Mouse (Mus musculus) megakaryocyte, embryonic 14.5 days (primary cell): ENCODE results near the gene Lhpp. TPM values are rescaled to one million over a fixed set of nuclear protein-coding genes. Genes with fewer than 3 reads are reported as not detected.

ENCODE experiments used
- H3K27me3 ChIP-seq: replicated peaks from 2 replicates; pipeline ENCODE3; 2012; ENCODE audit warnings: inconsistent platforms
- H3K36me3 ChIP-seq: replicated peaks from 2 replicates; pipeline ENCODE3; 2012; ENCODE audit warnings: low read length, inconsistent platforms, mixed read lengths
- H3K4me1 ChIP-seq: 2 replicates; pipeline ENCODE4 v1.6.1; 2012; ENCODE audit warnings: inconsistent platforms
- H3K4me3 ChIP-seq: replicated peaks from 2 replicates; pipeline ENCODE3; 2012; ENCODE audit warnings: moderate library complexity, mild to moderate bottlenecking, inconsistent platforms
- H3K9me3 ChIP-seq: 2 replicates; pipeline ENCODE4 v1.6.1; 2012; ENCODE audit warnings: inconsistent platforms
- FLI1 ChIP-seq: IDR thresholded peaks from 2 replicates; pipeline ENCODE4 v1.6.1; 2012; ENCODE audit warnings: low read length, inconsistent platforms, mixed read lengths
- GATA1 ChIP-seq: IDR thresholded peaks from 3 replicates; pipeline ENCODE4 v1.6.1; 2012; ENCODE audit warnings: mixed read lengths, low read length, inconsistent platforms, borderline replicate concordance
- polyA plus RNA-seq: library from polyadenylated mRNA; stranded (reverse); fragments of >175 nt; gene quantifications from 2 replicates; pipeline ENCODE4 v1.2.3, GENCODE M21; 2012; ENCODE audit warnings: low replicate concordance; ENCODE audit not compliant: insufficient read depth

Gene Lhpp
- polyA plus RNA-seq, 1 experiment: 2.5 TPM

- no peak for TF ChIP-seq FLI1
- no peak for TF ChIP-seq GATA1
- H3K9me3 ChIP-seq: no peaks in the 10 kb centered on the region
- H3K27me3 ChIP-seq: no peaks in the 10 kb centered on the region
- peaks cover 74% of the 10 kb centered on the region for H3K4me1 ChIP-seq
- H3K4me3 ChIP-seq: no peak overlapping the region
- no peaks in the 10 kb centered on the region for H3K36me3 ChIP-seq
These were observed 65.5 kb downstream of the Lhpp start for GRCm38 (mm10) chr7:132675922-132676321.

DNA sequence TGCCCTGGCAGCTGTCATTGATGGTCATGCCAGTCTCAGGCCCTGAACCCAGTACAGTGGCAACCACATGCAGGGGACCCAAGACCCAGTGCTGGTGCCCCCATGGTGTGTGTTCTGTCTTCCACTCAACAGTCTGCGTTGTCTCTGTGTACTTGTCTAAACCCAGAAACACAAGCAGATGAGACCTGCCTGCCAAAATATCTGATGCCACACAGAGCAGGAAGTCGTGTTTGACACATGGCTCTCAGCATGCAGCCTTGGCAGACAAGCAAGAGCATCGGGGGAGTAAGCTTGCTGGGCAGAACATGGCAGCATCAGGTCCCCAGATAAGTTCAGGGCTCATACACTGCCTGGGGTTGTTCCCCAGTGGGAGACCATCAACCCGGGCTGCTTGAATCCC is 68.7 kb downstream of the Lhpp start:
- Histone ChIP-seq H3K9me3 (no peaks in the 10 kb centered on the region), H3K36me3 (no peaks in the 10 kb centered on the region), H3K4me1 (peaks cover 83% of the 10 kb centered on the region), H3K4me3 (no peak overlapping the region), H3K27me3 (no peaks in the 10 kb centered on the region)
- TF ChIP-seq GATA1: no peak
- TF ChIP-seq FLI1: no peak

DNA sequence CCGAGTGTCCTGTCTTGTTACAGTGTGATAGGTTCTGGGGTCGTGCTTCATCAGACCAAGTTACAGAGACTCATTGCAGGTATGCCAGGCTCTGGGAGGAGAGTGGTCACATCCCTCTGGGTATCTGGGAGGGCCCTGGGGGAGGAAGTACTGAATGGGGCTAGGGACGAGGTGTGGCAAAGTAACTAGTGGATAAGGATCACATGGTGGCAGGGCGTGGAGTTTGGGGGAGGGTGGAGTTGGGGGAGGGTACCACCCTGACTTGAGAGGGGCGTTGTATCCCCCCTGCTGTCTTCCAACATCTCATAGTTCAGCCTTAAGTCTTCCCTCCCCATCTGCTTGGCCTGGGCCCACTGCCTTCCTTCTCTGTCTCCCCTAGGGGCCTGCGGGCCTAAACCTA is 69.1 kb downstream of the Lhpp start:
- H3K36me3 ChIP-seq: no peaks in the 10 kb centered on the region
- no peak for TF ChIP-seq GATA1
- TF ChIP-seq FLI1: no peak
- no peaks in the 10 kb centered on the region for H3K27me3 ChIP-seq
- H3K9me3 ChIP-seq: no peaks in the 10 kb centered on the region
- H3K4me3 ChIP-seq: no peak overlapping the region
- peaks cover 81% of the 10 kb centered on the region for H3K4me1 ChIP-seq

GRCm38 (mm10) chr7:132681296-132681695 is 70.9 kb downstream of the Lhpp start:
- Histone ChIP-seq H3K4me3 (no peak overlapping the region), H3K36me3 (no peaks in the 10 kb centered on the region), H3K9me3 (no peaks in the 10 kb centered on the region), H3K27me3 (no peaks in the 10 kb centered on the region), H3K4me1 (peaks cover 81% of the 10 kb centered on the region)
- TF ChIP-seq GATA1 (no peak), FLI1 (no peak)

- no peaks in the 10 kb centered on the region for H3K27me3 ChIP-seq
- no peak overlapping the region for H3K4me3 ChIP-seq
- TF ChIP-seq FLI1 (no peak), GATA1 (no peak)
- no peaks in the 10 kb centered on the region for H3K9me3 ChIP-seq
- no peaks in the 10 kb centered on the region for H3K36me3 ChIP-seq
- peaks cover 82% of the 10 kb centered on the region for H3K4me1 ChIP-seq
These were observed 71.4 kb downstream of the Lhpp start for GRCm38 (mm10) chr7:132681831-132682230.

GRCm38 (mm10) chr7:132682336-132682735 is 71.9 kb downstream of the Lhpp start:
- Histone ChIP-seq H3K4me1 (peaks cover 82% of the 10 kb centered on the region), H3K36me3 (no peaks in the 10 kb centered on the region), H3K27me3 (no peaks in the 10 kb centered on the region), H3K4me3 (no peak overlapping the region), H3K9me3 (no peaks in the 10 kb centered on the region)
- TF ChIP-seq FLI1 (no peak), GATA1 (no peak)

DNA sequence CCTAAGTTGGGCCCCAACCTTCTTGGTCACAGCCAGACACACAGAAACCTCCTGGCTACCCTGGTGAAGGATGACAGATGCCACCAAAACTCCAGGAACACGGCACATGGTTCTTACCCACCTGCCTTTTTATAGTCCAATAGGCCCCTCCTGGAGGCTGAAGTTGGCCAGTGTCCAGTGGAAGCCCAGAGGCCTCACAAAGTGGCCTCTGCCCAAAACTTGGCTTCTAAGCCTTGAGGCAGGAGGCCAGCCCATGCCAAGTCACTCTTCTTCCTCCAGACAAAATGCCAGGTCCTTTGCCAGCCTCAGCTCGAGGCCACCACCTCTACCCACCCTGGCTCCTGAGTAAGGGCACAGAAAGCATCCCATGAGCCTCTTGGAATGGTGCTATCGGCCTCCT is 72.5 kb downstream of the Lhpp start:
- TF ChIP-seq FLI1 (no peak), GATA1 (no peak)
- Histone ChIP-seq H3K4me1 (peaks cover 82% of the 10 kb centered on the region), H3K27me3 (no peaks in the 10 kb centered on the region), H3K36me3 (peaks cover 3% of the 10 kb centered on the region), H3K9me3 (no peaks in the 10 kb centered on the region), H3K4me3 (no peak overlapping the region)

DNA sequence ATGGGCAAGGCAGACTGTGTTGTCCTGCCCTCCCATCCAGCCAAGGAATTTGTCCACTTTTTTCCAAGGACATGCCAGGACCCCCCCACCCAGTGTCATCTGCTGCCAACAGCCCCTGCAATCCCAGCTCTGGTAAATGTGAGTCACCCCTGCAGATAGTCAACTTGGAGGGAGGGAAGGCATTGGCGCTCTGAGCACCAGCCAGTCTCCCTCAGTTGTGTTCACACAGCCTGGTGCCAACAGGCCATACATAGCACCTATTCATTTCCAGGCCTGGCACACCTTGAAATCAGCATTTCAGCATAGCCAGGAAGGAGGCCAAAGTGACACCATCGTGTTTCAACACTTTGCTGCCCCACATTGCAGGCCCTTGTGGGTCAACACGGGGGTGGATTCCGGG is 73.5 kb downstream of the Lhpp start:
- Histone ChIP-seq H3K36me3 (peaks cover 3% of the 10 kb centered on the region), H3K9me3 (no peaks in the 10 kb centered on the region), H3K4me3 (no peak overlapping the region), H3K4me1 (peaks cover 87% of the 10 kb centered on the region), H3K27me3 (no peaks in the 10 kb centered on the region)
- TF ChIP-seq GATA1: no peak

GRCm38 (mm10) chr7:132686515-132686914 is 76.1 kb downstream of the Lhpp start:
- no peaks in the 10 kb centered on the region for H3K9me3 ChIP-seq
- TF ChIP-seq GATA1 (peak; percentile 47; the same call in 1 of the 3 replicates), FLI1 (no peak)
- peaks cover 84% of the 10 kb centered on the region for H3K4me1 ChIP-seq
- peaks cover 5% of the 10 kb centered on the region for H3K36me3 ChIP-seq
- H3K27me3 ChIP-seq: no peaks in the 10 kb centered on the region
- H3K4me3 ChIP-seq: peak overlapping the region; percentile 87

- TF ChIP-seq FLI1: no peak
- no peak for TF ChIP-seq GATA1
- H3K4me1 ChIP-seq: peaks cover 82% of the 10 kb centered on the region
These were observed 77.5 kb downstream of the Lhpp start for GRCm38 (mm10) chr7:132687897-132688296.

GRCm38 (mm10) chr7:132688721-132689120 is 78.3 kb downstream of the Lhpp start:
- peaks cover 77% of the 10 kb centered on the region for H3K4me1 ChIP-seq
- H3K9me3 ChIP-seq: no peaks in the 10 kb centered on the region
- H3K4me3 ChIP-seq: no peak overlapping the region
- H3K27me3 ChIP-seq: no peaks in the 10 kb centered on the region
- no peak for TF ChIP-seq FLI1
- peaks cover 5% of the 10 kb centered on the region for H3K36me3 ChIP-seq

More at GRCm38 (mm10) chr7:132687897-132688296, 77.5 kb downstream of the Lhpp start:
- Histone ChIP-seq H3K4me3 (peak overlapping the region; percentile 6), H3K9me3 (no peaks in the 10 kb centered on the region), H3K27me3 (no peaks in the 10 kb centered on the region), H3K36me3 (peaks cover 5% of the 10 kb centered on the region)
